Mouse (Mus musculus): ENCODE measurements around the gene Pcdh7. TPM values are rescaled to one million over a fixed set of nuclear protein-coding genes. Genes with fewer than 3 reads are reported as not detected.
A peak's percentile ranks its signal among the peaks of the same experiment; 100 is the strongest.

Gene Pcdh7
- polyA plus RNA-seq, 1 experiment from 2014 or later: 22.8 TPM

DNA sequence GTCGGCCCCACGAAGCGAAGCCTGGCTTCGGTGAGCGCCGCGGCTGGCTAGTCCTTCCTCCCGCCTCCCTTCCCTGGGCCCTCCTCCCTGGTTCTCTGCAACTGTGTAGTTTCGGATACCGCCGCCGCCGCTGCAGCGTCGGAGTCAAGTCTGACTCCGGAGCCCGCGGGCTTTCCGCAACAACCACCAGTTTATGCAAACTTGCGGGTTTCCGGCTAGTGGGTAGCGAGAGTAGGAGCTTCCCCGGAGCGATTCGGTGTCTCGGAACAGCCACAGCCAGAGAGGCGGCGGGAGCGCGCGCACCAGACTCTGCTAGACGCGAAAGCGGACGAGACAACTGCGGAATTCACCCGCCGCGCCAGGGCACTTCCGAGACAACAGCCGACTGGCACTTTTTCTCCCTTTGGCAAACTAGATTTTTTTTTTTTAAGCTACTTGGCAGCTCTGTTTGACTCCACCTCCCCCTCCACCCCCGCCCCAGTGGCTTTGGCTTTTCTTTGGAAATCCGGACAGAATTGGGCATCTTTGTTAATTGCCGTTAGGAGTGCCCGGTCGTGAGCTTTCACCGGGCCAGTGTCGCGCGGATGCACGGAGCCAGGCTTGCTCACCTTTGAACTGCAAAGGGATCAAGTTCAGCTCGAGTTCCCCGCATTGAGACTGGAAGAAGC is 395 bp upstream of the Pcdh7 start:
- 0 out of 2 replicates have a peak, but pooled peaks cover 2% of the 10 kb centered on the region for H3K4me1 ChIP-seq (ENCODE audit: control insufficient read depth, insufficient read depth, low read length)
- peak overlapping the region; percentile 97 for H3K27ac ChIP-seq (ENCODE audit: low read length)
- H3K9me3 ChIP-seq (replicated peaks; ENCODE audit: control insufficient read depth, low read length): no peaks in the 10 kb centered on the region
- H3K36me3 ChIP-seq (ENCODE audit: control insufficient read depth, insufficient read depth): no peaks in the 10 kb centered on the region
- no peak for ATAC-seq (replicated peaks; ENCODE audit: extremely low read depth, insufficient read depth, low FRiP score)
- peak overlapping the region; percentile 91 for H3K9ac ChIP-seq (ENCODE audit: low read length)
- peak overlapping the region; percentile 83 for H3K4me3 ChIP-seq (ENCODE audit: low read length)
- H3K4me2 ChIP-seq (ENCODE audit: low read depth, low read length): peak overlapping the region; percentile 97
- under 1% methylated on average over 53 of the region's 53 CpGs for WGBS
- 0 out of 2 replicates have a peak, but pooled peaks cover 3% of the 10 kb centered on the region for H3K27me3 ChIP-seq (ENCODE audit: control insufficient read depth, insufficient read depth, low read length)

DNA sequence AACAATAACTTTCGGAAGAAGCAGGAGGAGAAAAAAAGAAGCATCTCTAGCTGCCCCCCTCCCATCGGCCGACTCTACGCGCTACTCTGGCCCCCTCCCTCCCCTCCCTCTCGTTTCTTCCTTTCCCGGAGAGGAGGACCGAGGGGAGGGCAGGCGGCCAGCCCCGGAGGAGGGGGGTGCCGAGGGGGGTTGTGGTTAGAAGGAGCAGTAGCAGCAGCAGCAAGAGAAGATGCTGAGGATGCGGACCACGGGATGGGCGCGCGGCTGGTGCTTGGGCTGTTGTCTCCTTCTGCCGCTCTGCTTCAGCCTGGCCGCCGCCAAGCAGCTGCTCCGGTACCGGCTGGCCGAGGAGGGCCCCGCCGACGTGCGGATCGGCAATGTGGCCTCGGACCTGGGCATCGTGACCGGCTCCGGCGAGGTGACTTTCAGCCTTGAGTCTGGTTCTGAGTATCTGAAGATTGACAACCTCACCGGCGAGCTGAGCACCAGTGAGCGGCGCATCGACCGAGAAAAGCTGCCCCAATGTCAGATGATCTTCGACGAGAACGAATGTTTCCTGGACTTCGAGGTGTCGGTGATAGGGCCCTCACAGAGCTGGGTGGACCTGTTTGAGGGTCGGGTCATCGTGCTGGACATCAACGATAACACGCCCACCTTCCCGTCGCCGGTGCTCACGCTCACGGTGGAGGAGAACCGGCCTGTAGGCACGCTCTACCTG is 1.3 kb downstream of the Pcdh7 start:
- under 1% methylated on average over 51 of the region's 54 CpGs for WGBS
- Histone ChIP-seq H3K4me1 (ENCODE audit: control insufficient read depth, insufficient read depth, low read length) (0 out of 2 replicates have a peak, but pooled peaks cover 2% of the 10 kb centered on the region), H3K36me3 (ENCODE audit: control insufficient read depth, insufficient read depth) (no peaks in the 10 kb centered on the region), H3K27me3 (ENCODE audit: control insufficient read depth, insufficient read depth, low read length) (0 out of 2 replicates have a peak, but pooled peaks cover 3% of the 10 kb centered on the region), H3K4me2 (ENCODE audit: low read depth, low read length) (peak overlapping the region; percentile 97), H3K4me3 (ENCODE audit: low read length) (peak overlapping the region; percentile 83), H3K27ac (ENCODE audit: low read length) (peak overlapping the region; percentile 97), H3K9me3 (replicated peaks; ENCODE audit: control insufficient read depth, low read length) (no peaks in the 10 kb centered on the region), H3K9ac (ENCODE audit: low read length) (peak overlapping the region; percentile 91)
- no peak for ATAC-seq (replicated peaks; ENCODE audit: extremely low read depth, insufficient read depth, low FRiP score)

DNA sequence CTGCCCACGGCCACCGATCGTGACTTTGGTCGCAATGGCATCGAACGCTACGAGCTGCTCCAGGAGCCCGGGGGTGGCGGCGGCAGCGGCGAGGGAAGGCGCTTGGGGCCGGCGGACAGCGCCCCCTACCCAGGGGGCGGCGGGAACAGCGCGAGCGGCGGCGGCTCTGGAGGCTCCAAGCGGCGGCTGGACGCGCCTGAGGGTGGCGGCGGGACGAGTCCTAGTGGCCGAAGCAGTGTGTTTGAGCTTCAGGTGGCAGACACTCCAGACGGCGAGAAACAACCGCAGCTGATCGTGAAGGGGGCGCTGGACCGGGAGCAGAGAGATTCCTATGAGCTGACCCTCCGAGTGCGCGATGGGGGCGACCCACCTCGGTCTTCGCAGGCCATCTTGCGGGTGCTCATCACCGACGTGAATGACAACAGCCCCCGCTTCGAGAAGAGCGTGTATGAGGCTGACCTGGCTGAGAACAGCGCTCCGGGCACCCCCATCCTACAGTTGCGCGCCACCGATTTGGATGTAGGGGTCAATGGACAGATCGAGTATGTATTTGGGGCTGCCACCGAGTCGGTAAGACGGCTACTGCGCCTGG is 1.9 kb downstream of the Pcdh7 start:
- no peaks in the 10 kb centered on the region for H3K9me3 ChIP-seq (replicated peaks; ENCODE audit: control insufficient read depth, low read length)

DNA sequence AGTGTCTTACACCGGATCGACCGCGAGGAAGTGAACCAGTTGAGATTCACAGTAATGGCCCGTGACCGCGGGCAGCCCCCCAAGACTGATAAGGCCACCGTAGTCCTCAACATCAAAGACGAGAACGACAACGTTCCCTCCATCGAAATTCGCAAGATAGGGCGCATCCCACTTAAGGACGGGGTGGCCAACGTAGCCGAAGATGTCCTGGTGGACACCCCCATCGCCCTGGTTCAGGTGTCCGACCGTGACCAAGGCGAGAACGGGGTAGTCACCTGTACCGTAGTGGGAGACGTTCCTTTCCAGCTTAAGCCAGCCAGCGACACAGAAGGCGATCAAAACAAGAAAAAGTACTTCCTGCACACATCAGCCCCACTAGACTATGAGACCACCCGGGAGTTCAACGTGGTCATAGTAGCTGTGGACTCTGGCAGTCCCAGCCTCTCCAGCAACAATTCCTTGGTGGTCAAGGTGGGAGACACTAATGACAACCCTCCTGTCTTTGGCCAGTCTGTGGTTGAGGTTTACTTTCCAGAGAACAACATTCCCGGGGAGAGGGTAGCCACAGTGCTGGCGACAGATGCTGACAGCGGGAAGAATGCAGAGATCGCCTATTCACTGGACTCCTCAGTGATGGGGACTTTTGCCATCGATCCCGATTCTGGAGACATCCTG is 2.6 kb downstream of the Pcdh7 start:
- Histone ChIP-seq H3K9ac (ENCODE audit: low read length) (peak overlapping the region; percentile 91), H3K27ac (ENCODE audit: low read length) (peak overlapping the region; percentile 46)

More for the DNA sequence above, 1.9 kb downstream of the Pcdh7 start:
- under 1% methylated on average over 59 of the region's 59 CpGs for WGBS
- Histone ChIP-seq H3K4me1 (ENCODE audit: control insufficient read depth, insufficient read depth, low read length) (no peaks in the 10 kb centered on the region), H3K4me3 (ENCODE audit: low read length) (peak overlapping the region; percentile 83), H3K27ac (ENCODE audit: low read length) (peak overlapping the region; percentile 97), H3K9ac (ENCODE audit: low read length) (peak overlapping the region; percentile 91), H3K36me3 (ENCODE audit: control insufficient read depth, insufficient read depth) (no peaks in the 10 kb centered on the region), H3K4me2 (ENCODE audit: low read depth, low read length) (peak overlapping the region; percentile 97), H3K27me3 (ENCODE audit: control insufficient read depth, insufficient read depth, low read length) (0 out of 2 replicates have a peak, but pooled peaks cover 3% of the 10 kb centered on the region)
- ATAC-seq (replicated peaks; ENCODE audit: extremely low read depth, insufficient read depth, low FRiP score): no peak

DNA sequence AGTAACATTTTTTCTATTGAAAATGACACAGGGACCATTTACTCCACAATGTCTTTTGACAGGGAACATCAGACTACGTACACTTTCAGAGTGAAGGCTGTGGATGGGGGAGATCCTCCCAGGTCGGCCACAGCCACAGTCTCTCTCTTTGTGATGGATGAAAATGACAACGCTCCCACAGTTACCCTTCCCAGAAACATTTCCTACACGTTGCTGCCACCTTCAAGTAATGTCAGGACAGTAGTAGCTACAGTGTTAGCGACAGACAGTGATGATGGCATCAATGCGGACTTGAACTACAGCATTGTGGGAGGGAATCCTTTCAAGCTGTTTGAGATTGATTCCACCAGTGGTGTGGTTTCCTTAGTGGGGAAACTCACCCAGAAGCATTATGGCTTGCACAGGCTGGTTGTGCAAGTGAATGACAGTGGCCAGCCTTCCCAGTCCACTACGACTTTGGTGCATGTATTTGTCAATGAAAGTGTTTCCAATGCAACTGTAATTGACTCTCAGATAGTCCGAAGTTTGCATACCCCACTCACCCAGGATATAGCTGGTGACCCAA is 3.5 kb downstream of the Pcdh7 start:
- Histone ChIP-seq H3K27me3 (ENCODE audit: control insufficient read depth, insufficient read depth, low read length) (0 out of 2 replicates have a peak, but pooled peaks cover 3% of the 10 kb centered on the region), H3K36me3 (ENCODE audit: control insufficient read depth, insufficient read depth) (no peaks in the 10 kb centered on the region), H3K9ac (ENCODE audit: low read length) (peak overlapping the region; percentile 91), H3K27ac (ENCODE audit: low read length) (peak overlapping the region; percentile 49), H3K4me2 (ENCODE audit: low read depth, low read length) (peak overlapping the region; percentile 97), H3K4me1 (ENCODE audit: control insufficient read depth, insufficient read depth, low read length) (peaks cover 2% of the 10 kb centered on the region; the same call in 1 of the 2 replicates), H3K4me3 (ENCODE audit: low read length) (peak overlapping the region; percentile 83), H3K9me3 (replicated peaks; ENCODE audit: control insufficient read depth, low read length) (no peaks in the 10 kb centered on the region)
- no peak for ATAC-seq (replicated peaks; ENCODE audit: extremely low read depth, insufficient read depth, low FRiP score)
- WGBS: 18% methylated on average over 8 of the region's 8 CpGs

More for the DNA sequence above, 2.6 kb downstream of the Pcdh7 start:
- Histone ChIP-seq H3K27me3 (ENCODE audit: control insufficient read depth, insufficient read depth, low read length) (0 out of 2 replicates have a peak, but pooled peaks cover 3% of the 10 kb centered on the region), H3K36me3 (ENCODE audit: control insufficient read depth, insufficient read depth) (no peaks in the 10 kb centered on the region), H3K4me3 (ENCODE audit: low read length) (peak overlapping the region; percentile 83), H3K4me2 (ENCODE audit: low read depth, low read length) (peak overlapping the region; percentile 97), H3K4me1 (ENCODE audit: control insufficient read depth, insufficient read depth, low read length) (0 out of 2 replicates have a peak, but pooled peaks cover 2% of the 10 kb centered on the region), H3K9me3 (replicated peaks; ENCODE audit: control insufficient read depth, low read length) (no peaks in the 10 kb centered on the region)
- 7% methylated on average over 34 of the region's 34 CpGs for WGBS
- no peak for ATAC-seq (replicated peaks; ENCODE audit: extremely low read depth, insufficient read depth, low FRiP score)

DNA sequence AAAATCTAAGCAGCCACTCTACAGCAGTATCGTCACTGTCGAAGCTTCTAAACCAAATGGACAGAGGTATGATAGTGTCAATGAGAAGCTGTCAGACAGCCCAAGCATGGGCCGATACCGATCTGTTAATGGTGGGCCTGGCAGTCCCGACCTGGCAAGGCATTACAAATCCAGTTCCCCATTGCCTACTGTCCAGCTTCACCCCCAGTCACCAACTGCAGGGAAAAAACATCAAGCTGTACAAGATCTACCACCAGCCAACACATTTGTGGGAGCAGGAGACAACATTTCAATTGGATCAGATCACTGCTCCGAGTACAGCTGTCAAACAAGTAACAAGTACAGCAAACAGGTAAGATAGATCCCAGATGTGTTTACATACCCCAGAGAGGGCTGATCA is 4.2 kb downstream of the Pcdh7 start:
- 16% methylated on average over 6 of the region's 6 CpGs for WGBS
- Histone ChIP-seq H3K9me3 (replicated peaks; ENCODE audit: control insufficient read depth, low read length) (no peaks in the 10 kb centered on the region), H3K4me1 (ENCODE audit: control insufficient read depth, insufficient read depth, low read length) (peaks cover 6% of the 10 kb centered on the region), H3K27ac (ENCODE audit: low read length) (peak overlapping the region; percentile 49), H3K36me3 (ENCODE audit: control insufficient read depth, insufficient read depth) (no peaks in the 10 kb centered on the region), H3K4me3 (ENCODE audit: low read length) (peak overlapping the region; percentile 83), H3K4me2 (ENCODE audit: low read depth, low read length) (peak overlapping the region; percentile 97), H3K9ac (ENCODE audit: low read length) (peak overlapping the region; percentile 91), H3K27me3 (ENCODE audit: control insufficient read depth, insufficient read depth, low read length) (0 out of 2 replicates have a peak, but pooled peaks cover 3% of the 10 kb centered on the region)
- no peak for ATAC-seq (replicated peaks; ENCODE audit: extremely low read depth, insufficient read depth, low FRiP score)

DNA sequence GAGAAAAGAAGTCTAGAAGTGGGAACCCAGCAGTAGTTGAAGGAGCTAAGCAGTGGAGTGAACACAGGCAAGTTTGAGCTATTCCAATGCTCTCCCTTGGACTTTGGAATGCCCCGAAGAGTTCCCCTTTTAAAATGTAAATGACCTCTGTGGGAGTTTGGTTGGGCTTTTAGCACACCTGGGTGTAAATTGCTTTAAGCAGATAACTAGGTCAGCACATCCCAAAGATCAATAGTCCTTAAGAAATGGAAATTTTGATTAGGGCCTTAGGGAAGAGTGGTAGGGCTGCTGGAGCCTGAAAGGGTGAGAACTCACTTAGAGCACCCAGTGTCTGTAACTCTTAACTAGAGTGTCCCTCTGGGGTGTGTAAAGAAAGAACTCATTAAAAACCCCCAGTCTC is 15.7 kb downstream of the Pcdh7 start:
- Histone ChIP-seq H3K4me1 (ENCODE audit: control insufficient read depth, insufficient read depth, low read length) (peaks cover 18% of the 10 kb centered on the region), H3K27ac (ENCODE audit: low read length) (no peak overlapping the region), H3K9ac (ENCODE audit: low read length) (no peak overlapping the region), H3K9me3 (replicated peaks; ENCODE audit: control insufficient read depth, low read length) (no peaks in the 10 kb centered on the region), H3K4me2 (ENCODE audit: low read depth, low read length) (no peak overlapping the region), H3K36me3 (ENCODE audit: control insufficient read depth, insufficient read depth) (no peaks in the 10 kb centered on the region), H3K27me3 (ENCODE audit: control insufficient read depth, insufficient read depth, low read length) (no peaks in the 10 kb centered on the region), H3K4me3 (ENCODE audit: low read length) (no peak overlapping the region)
- 53% methylated on average over 1 of the region's 1 CpGs for WGBS
- ATAC-seq (replicated peaks; ENCODE audit: extremely low read depth, insufficient read depth, low FRiP score): no peak

DNA sequence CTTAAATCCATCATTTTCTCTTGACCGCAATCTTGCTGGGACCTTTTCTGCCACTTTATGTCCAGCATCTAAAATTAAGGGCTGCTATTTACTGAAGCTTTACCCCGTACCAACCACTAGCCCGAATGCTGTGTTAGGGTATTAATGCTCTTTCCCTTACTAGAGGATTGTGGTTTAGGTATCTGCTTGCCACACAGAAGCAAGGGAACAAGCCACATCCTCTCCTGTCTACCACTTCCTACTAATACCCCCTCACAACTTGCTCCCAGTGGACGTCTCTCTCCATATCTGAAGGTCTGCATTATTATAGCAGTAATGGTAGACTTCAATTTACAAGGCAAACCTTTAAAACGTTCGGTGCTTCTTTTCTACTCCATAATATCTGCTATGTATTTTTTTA is 18.0 kb downstream of the Pcdh7 start:
- no peaks in the 10 kb centered on the region for H3K27me3 ChIP-seq (ENCODE audit: control insufficient read depth, insufficient read depth, low read length)
- H3K4me2 ChIP-seq (ENCODE audit: low read depth, low read length): no peak overlapping the region
- H3K9me3 ChIP-seq (replicated peaks; ENCODE audit: control insufficient read depth, low read length): no peaks in the 10 kb centered on the region
- no peak overlapping the region for H3K9ac ChIP-seq (ENCODE audit: low read length)
- no peak overlapping the region for H3K27ac ChIP-seq (ENCODE audit: low read length)
- no peak overlapping the region for H3K4me3 ChIP-seq (ENCODE audit: low read length)
- no peaks in the 10 kb centered on the region for H3K36me3 ChIP-seq (ENCODE audit: control insufficient read depth, insufficient read depth)
- peaks cover 18% of the 10 kb centered on the region for H3K4me1 ChIP-seq (ENCODE audit: control insufficient read depth, insufficient read depth, low read length)
- 75% methylated on average over 6 of the region's 6 CpGs for WGBS
- ATAC-seq (replicated peaks; ENCODE audit: extremely low read depth, insufficient read depth, low FRiP score): no peak
